Mouse (Mus musculus) kidney, adult 10 weeks (tissue): ENCODE measurements around the gene Pgs1. TPM values are rescaled to one million over a fixed set of nuclear protein-coding genes. Genes with fewer than 3 reads are reported as not detected.

Source experiments
- polyA plus RNA-seq: library from polyadenylated mRNA; stranded (reverse); fragments of 350-450 nt; fragmentation: Illumina TruSeq; extraction: RNeasy Lipid Tissue Mini Kit (QIAGEN cat#74804); gene quantifications from one replicate; pipeline ENCODE4 v1.2.3, GENCODE M21; 2014; ENCODE audit warnings: low read depth, low replicate concordance

Gene Pgs1
- 2.5 TPM for polyA plus RNA-seq

GRCm38 (mm10) chr11:117986126-117987031 lies at the start of gene Pgs1:
TSS of gene Pgs1 (plus strand) at chr11:117986292.

GRCm38 (mm10) chr11:117969945-117970872 lies 15.9 kb upstream of the Pgs1 start, which contains the start of gene Socs3:
TSS of gene Socs3 (minus strand) at chr11:117970047.

Other genes starting within 250 kb of the Pgs1 start
- not detected for gene Tmc8, start 204.2 kb upstream of the Pgs1 start, polyA plus RNA-seq
- 0.93 TPM for gene Tmc6, start 204.1 kb upstream of the Pgs1 start, polyA plus RNA-seq
- gene 6030468B19Rik, start 188.6 kb upstream of the Pgs1 start, polyA plus RNA-seq, result not detected
- 20.1 TPM for gene Gm20708, start 176.6 kb upstream of the Pgs1 start, polyA plus RNA-seq
- gene Syngr2, start 176.6 kb upstream of the Pgs1 start, polyA plus RNA-seq, result 5.9 TPM
- 7.1 TPM for gene Afmid, start 160.4 kb upstream of the Pgs1 start, polyA plus RNA-seq
- gene Tk1, start 160.2 kb upstream of the Pgs1 start, polyA plus RNA-seq, result not detected
- 0.57 TPM for gene Birc5, start 137.0 kb upstream of the Pgs1 start, polyA plus RNA-seq
- not detected for gene Tmem235, start 125.5 kb upstream of the Pgs1 start, polyA plus RNA-seq
- 0.24 TPM for gene Tha1, start 112.8 kb upstream of the Pgs1 start, polyA plus RNA-seq
- 0.20 TPM for gene Socs3, start 16.2 kb upstream of the Pgs1 start, polyA plus RNA-seq
- not detected for gene Dnah17, start 144.3 kb downstream of the Pgs1 start, polyA plus RNA-seq